Mouse (Mus musculus) adrenal gland, postnatal 36 days (tissue): ENCODE data around the gene Serping1. TPM values are rescaled to one million over a fixed set of nuclear protein-coding genes. Genes with fewer than 3 reads are reported as not detected.
"Not testable (repeated sequence)": the region's sequence is repeated elsewhere in the genome, so short reads cannot be mapped to it uniquely, and the experiment has no call there.

ENCODE experiments used
- DNase-seq, 2 experiments: peaks; one replicate each; pipeline ENCODE4 v3.0.0; 2021; ENCODE audit warnings: mixed read lengths in 1 of 2
- long read RNA-seq, 2 experiments: library from polyadenylated mRNA; stranded (forward); transcript quantifications; one replicate each; pipeline ENCODE4 v2.0.0; 2021; ENCODE audit warnings: borderline sequencing depth in 2 of 2
- total RNA-seq, 2 experiments: library from RNA; stranded (reverse); gene quantifications; 2 replicates each; pipeline ENCODE4 v1.2.3; 2021

Gene Serping1
- 10 to 100 TPM; 63.0 to 84.6 TPM for total RNA-seq
- long read RNA-seq, experiment 1, transcript Serping1-201 (8 exons, 1,768 nt), result major isoform, 6 of 78 reads
- long read RNA-seq, experiment 1, partial matches to known transcripts, result 71 of 78 reads
- long read RNA-seq, experiment 1, other reads (novel, unspliced or antisense), result 1 of 78 reads
- long read RNA-seq, experiment 2, partial matches to known transcripts, result 29 of 30 reads
- long read RNA-seq, experiment 2, other reads (novel, unspliced or antisense), result 0 of 30 reads

DNA sequence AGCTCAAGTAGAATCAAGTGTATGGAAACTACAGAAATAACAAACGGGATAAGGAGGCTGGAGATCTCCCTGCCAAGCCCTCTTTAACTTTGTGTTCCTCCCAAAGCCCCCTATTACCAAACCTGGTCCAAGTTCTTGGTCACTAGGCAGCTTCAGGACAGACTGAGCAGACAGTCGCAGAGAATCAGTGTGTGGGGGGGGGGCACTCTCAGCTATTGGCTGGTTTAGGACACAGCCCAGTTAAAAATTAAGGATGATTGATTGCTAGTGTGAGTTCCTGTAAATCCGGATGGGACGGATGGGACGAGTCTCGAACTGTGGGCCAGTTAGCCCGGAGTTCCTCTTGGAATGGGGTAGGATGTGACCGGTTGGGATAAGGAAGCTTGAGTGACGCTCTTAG is at the start of gene Serping1:
Gene Serping1 (minus strand): TSS at position 204 of the 400 bp plus-strand sequence.
- no peak for DNase-seq

- no peak for DNase-seq
Observed at GRCm38 (mm10) chr2:84823237-84823636, 48.0 kb upstream of the Serping1 start.

DNA sequence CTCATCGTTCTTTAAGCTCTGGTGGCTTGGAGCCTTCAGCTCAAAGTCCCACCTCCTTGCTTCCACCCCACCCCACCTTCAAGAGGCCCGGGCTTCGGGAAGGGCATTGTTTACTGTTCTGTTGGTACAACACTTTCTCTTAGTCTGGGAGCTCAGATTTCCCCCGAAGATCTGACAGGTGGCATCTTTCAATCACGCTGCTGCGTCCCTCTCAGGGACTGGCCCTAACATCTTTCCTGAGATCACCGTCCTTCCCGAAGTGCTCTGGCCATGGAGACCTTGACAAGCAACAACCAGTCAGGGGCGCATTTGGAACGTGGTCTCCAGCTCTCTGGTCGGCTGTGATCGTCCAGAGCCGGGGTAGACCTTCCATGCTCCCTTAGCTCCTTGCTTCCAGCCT is 47.3 kb upstream of the Serping1 start, which contains the start of gene Smtnl1:
Gene Smtnl1 (minus strand): TSS at position 101 of the 400 bp plus-strand sequence.
- no peak for DNase-seq

DNA sequence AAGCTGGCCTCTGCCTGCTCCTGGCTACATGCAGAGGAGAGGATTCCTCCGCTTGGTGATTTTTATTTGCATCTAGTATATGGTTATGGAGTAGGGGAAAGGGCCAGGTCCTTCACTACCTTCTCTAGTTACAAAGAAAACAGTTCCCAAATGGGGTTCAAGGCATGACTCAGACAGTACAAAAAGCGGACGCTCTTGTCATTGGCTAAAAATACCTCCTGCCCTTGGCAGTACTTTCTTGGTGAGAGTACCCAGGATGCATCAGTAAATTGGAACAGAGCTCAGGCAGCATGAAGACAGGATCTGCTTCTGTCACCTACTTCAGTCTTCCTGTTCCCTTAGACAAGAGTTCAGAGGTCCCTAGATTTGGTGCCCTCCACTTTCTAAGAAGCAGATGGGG is 44.6 kb upstream of the Serping1 start:
- DNase-seq, result no peak

- DNase-seq, result no peak
Observed at GRCm38 (mm10) chr2:84812676-84813075, 37.4 kb upstream of the Serping1 start.

GRCm38 (mm10) chr2:84811880-84812279 is 36.6 kb upstream of the Serping1 start:
- DNase-seq, result no peak

GRCm38 (mm10) chr2:84810886-84811577 is 35.8 kb upstream of the Serping1 start:
- DNase-seq, result peak; percentile 83 to 87

DNA sequence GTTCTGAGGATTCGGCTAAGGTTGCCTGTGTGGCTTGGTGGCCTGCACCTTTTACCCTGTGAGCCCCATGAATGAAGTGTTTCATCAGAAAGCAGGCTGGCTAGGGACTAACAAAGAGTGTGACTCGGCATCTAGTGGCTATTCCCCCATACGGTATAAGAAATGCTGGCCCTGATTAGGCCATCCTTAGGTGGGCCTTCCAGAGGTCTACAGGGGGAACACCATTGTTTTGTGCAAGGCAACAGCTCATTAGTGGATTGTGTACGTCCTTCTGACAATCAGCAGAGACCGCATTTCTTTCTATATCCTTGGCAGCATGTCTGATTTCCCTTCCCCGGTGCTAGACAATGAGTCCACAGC is 35.3 kb upstream of the Serping1 start:
- DNase-seq, result no peak

DNA sequence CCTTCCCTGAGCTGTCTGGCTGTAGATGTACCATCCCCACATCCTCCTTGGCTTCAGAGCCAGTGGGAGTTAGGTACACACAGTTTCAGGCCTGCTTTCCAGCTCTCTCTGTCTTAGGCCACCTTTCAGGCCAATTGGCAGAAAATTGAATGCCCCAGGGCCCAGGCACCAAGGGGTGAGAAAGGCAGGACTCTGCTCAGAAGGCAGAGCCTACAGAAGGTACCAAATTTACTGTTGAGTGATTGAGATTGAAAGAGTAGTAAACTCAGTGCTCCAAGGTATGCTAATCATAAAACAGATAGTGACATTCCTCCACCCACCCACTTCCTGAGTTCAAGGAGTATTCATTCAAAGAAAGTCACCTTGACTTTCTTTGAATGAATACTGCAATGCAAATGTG is 34.1 kb upstream of the Serping1 start:
- DNase-seq, result no peak

- no peak for DNase-seq
Observed at GRCm38 (mm10) chr2:84806546-84806945, 31.3 kb upstream of the Serping1 start.

DNA sequence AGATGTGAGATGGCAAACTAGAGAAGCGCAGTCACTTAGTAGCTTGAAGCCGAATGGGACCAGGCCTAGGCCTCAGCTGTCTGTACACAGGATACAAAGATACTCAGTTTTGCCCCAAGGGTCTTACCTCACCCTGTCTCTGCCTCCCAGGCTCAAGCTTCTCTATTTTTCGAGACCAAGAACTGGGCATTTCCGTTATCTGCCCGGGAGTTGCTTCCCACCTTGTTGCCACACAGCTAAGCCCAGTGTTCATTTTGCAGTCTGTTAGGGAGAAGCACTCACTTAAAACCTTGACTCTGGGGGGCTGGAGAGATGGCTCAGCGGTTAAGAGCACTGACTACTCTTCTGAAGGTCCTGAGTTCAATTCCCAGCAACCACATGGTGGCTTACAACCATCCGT is 28.7 kb upstream of the Serping1 start:
- DNase-seq, result no peak

DNA sequence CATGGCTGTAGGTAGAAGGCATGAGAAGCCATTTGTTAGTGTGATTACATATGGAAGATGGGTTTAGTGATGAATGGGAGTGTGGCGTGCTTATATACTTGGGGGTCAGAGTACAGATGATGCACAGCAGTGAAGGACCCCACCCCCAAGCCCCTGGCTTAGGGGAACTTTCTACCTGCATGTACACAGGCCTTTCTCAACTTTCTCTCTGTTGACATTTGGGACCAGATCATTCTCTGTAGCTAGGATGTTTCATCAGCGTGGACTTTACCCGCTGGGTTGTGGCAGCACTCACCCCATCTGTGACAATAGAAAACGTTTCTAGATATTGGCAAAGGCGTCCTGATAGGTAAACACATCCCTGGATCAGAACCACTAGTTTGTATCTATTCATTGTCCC is 26.0 kb upstream of the Serping1 start:
- DNase-seq, result not testable (repeated sequence)

DNA sequence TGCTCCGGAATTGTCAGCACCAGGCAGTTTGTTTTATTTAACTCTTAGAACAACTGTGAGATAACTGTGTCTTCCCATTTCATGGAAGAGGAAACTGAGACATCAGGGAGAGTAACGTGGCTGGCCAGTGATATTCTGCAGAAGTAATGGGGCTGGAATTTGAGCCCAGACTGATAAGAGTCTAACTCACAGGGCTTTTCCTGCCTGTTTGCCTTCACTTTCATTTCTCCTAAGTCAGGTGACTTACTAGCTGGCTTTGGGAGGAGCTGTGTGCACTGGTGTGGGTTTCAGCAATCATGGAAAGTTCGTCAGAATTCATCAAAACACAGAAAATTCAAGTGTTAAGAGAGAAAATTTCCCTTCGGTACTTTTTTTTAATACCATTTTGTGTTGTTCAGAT is 25.1 kb upstream of the Serping1 start:
- DNase-seq, result no peak

GRCm38 (mm10) chr2:84799041-84799561 is 23.9 kb upstream of the Serping1 start:
- peak; percentile 59 to 76 for DNase-seq

GRCm38 (mm10) chr2:84798493-84798921 is 23.3 kb upstream of the Serping1 start, which contains the start of gene Ube2l6:
Gene Ube2l6 (plus strand): TSS chr2:84798828.
- peak; percentile 81 to 87 for DNase-seq

DNA sequence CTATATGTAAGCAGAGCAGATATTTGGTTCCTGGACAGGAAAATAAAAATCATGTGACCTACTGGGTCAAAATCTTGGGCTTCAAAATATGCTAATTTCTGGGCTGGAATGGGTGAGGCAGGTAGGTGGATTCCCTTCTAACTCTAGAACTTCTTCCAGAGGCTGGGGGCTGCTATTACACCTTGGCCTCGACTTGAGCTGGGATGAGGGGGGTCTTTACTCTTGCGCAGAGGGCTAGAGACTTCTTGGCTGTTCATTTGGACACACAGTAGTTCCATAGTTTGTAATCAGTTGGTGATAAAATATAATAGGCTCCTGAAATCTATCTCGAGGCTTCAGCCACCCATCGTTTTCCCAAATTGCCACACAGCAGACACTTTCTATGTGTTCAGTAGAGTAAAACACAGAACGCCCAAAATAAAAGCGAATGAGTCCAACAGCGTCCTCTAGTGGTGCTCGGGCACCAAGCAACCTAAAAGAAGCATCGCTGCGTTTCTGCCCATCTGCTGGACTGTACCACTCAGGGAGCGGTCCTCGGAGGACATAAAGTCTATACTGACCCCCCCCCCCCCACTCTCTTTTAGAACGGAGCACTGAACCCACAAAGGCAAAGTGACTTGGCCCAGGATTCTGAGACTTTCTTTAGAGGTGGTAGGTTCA is 22.7 kb upstream of the Serping1 start:
- peak; percentile 77 to 82 for DNase-seq

- no peak for DNase-seq
Observed at GRCm38 (mm10) chr2:84793871-84794270, 18.6 kb upstream of the Serping1 start.

DNA sequence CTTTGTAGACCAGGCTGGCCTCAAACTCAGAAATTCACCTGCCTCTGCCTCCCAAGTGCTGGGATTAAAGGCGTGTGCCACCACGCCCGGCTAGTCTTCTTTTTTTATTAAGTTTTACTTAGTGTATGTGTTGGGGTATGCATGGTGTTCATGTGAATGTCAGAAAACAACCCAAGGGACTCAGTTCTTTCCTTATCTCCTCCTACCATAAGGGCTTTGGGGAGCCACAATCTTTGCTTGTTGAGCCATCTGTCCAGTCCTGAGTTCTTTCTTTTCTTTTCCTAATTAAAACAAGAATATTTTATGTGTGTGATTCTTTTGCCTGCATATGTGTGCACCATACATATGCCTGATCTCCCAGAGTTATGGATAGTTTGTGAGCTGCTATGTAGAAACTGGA is 17.9 kb upstream of the Serping1 start:
- no peak for DNase-seq

DNA sequence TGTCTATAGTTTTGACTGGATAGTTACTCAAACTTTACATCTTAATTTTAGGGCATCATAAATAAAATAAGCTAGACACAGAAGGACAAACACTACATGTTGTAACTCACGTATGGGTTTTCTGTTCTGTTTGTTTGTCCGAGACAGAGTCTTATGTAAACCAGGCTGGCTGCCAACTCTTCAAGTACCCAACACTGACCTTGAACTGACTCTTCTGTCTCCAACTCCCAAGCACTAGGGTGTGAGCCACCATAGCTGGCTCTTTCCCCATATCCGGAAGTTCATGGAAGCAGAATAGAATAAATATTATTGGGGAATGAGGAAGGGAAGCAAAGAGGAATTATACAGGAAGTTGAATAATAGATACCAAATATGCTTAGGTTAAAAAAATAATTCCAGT is 17.3 kb upstream of the Serping1 start:
- peak; percentile 27 to 45 for DNase-seq

GRCm38 (mm10) chr2:84790418-84790817 is 15.2 kb upstream of the Serping1 start:
- no peak for DNase-seq

GRCm38 (mm10) chr2:84788316-84788715 is 13.1 kb upstream of the Serping1 start:
- DNase-seq, result no peak

DNA sequence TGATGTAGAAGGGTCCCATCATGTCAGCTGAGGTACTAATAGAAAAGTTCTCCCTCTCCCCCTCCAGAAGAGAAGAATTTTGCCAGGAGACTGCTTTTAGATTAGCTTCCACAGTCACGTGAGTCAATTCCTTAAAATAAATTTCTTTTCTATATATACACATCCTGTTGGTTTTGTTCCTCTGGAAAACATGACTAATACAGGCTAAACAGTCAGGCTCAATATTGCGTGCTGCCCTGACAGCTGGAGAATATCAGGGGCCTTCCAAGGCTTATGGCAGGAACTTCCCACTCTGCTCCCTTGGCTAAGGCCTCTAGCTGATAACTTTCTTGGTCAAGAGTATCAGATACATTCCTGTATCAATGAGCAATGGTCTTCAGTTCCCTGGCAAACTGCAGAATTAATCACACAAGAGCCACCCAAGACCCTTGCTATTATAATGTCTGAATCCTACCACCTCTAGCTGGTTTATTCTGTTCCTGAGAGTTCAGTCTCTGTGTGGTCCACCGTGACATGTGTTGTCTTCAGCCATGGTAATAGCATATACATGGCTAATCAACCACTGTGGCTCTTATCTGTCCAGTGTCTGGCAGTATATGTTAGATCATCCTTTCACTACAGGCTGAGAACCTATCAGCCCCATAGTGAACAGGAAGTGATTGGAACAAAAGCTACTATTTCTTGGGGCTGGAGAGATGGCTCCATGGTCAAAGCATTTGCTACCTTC is 8.8 kb upstream of the Serping1 start:
- no peak for DNase-seq
